Mouse (Mus musculus) large intestine, adult 2 months (tissue): ENCODE measurements around the gene Cdc25a. TPM values are rescaled to one million over a fixed set of nuclear protein-coding genes. Genes with fewer than 3 reads are reported as not detected.
A peak's percentile ranks its signal among the peaks of the same experiment; 100 is the strongest.

Source experiments
- DNase-seq: peaks from one replicate; pipeline ENCODE4 v3.0.0-alpha.2; 2012; ENCODE audit warnings: low read depth, low spot score
- WGBS: fragments of 180-500 bp; shearing (Covaris S2); methylation state at CpG from one replicate; pipeline ENCODE4 v1.1.7; 2018; 5-methylcytosine and 5-hydroxymethylcytosine counted together
- polyA plus RNA-seq: library from polyadenylated mRNA; depleted of rRNA; stranded (reverse); fragments of >200 nt; gene quantifications from 2 replicates; pipeline ENCODE4 v1.2.3, GENCODE M21; 2012; rRNA removed

Gene Cdc25a
- polyA plus RNA-seq: 13.8 and 18.0 TPM in 2 replicates

DNA sequence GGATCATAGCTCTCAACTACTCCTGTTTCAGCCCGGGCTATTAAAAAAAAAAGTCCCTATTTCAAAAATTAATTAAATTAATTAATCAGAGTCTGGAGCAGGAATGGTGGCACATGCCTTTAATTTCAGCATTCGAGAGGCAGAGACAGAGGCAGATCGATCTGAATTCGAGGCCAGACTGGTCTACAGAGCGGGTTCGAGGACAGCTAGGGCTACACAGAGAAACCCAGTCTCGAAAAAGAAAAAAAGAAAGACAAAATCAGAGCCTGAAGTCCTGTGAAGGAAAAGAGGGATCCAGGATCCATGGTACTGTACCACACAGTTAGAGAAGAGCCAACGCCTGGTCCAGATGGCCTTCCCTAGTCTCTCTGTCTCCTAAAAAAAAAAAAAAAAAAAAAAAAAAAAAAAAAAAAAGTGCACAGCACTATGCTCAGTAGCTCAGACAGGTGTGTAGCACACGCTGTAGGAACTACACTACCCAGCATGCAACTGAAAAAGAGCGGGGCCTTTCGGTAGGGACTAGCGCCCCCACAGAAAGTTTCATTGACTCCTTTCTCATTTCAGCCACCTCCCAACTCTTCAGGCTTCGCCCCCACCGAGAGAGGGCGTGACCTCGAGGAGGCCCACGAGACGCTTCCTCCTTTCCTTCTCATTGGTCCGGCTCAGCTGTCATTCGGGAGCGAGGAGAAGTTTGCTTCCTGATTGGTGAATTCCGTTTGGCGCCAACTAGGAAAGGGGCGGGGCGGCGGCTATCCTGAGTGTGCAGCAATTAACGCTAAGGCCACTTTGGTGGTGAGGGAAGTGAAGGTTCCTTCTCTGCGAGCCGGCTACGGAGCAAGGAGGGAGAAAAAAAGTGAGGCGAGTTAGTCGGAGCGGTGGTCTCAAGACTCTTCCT lies at the start of gene Cdc25a:
Gene Cdc25a, plus strand, starts transcription at position 783 of the 895 bp plus-strand sequence.
- whole genome bisulfite sequencing: 7% methylated on average over 33 of the region's 33 CpGs
- peak; percentile 100 for DNase-seq

- DNase-seq: no peak
- 56% methylated on average over 4 of the region's 4 CpGs for WGBS
Measured at GRCm38 (mm10) chr9:109825739-109826138, 49.6 kb upstream of the Cdc25a start.

DNA sequence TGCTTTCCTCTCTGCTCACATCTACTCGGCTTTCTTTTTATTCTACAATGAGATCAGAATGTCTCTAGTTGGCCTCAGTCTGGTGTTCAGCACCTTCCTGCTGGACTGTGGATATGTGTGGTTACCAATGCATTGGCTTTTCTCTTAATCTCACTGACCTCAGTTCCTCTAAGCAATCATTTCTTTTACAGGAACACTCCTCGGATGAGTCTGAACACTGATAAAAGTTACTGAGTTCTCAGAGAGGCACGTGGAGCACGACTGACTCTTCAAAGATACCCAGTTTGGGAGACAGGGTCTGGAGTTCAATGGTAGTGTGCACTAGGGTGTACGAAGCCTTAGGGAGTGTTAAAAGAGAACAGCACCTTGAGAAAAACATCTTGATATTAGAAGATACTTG lies 49.2 kb upstream of the Cdc25a start:
- DNase-seq: no peak
- WGBS: 70% methylated on average over 5 of the region's 5 CpGs

DNA sequence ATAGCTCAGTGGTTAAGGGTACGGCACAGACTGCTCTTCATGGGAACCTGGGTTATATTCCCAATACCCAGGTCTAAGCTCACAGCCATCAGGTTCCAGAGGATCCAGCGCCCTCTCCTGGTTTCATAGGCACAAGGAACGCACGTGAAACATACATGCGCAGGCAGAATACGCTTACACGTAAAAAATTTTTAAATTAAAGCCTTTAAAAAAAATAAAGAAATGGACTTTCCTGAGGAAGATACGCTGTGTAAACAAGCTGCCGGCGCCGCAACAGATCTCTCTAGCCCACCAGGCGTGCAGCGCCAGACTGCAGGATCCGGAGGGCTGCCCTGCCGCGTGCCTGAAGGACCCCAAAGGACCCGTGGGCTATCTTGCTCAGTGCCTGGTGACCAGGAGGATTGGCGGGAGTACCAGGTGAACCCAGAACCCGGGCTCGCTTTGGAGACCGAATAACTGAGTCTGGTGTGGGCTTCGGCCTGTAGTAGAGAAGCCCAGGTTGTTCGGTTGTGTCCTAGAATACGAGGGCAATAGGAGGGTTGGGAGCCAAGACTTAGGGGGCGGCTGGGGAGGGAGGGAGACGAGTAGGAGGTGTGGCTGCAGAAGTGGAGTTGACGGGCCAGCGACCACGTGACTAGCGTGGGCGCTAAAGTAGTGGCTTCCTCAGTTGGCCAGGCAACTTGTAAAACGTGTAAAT lies 42.8 kb upstream of the Cdc25a start, which contains the start of gene Nme6:
Gene Nme6, plus strand, starts transcription at position 359 of the 697 bp plus-strand sequence.
- under 1% methylated on average over 32 of the region's 32 CpGs for WGBS
- DNase-seq: peak; percentile 69

DNA sequence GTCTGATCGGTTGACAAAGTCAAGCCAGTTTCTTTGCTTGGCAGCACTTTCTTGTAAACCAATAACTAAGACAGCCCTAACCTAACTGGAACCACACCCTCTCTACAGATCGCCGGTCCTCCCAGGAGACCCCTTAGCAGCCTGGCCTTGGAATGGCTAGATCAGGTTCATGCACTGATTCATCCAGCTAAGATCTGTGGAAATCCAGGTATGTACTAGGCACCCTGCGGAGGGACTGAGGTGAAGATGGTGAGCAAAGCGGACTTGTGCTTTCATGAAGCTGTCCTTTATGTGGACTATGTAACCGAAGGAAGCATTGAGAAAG lies 42.3 kb upstream of the Cdc25a start:
- no peak for DNase-seq
- 2% methylated on average over 6 of the region's 6 CpGs for WGBS

DNA sequence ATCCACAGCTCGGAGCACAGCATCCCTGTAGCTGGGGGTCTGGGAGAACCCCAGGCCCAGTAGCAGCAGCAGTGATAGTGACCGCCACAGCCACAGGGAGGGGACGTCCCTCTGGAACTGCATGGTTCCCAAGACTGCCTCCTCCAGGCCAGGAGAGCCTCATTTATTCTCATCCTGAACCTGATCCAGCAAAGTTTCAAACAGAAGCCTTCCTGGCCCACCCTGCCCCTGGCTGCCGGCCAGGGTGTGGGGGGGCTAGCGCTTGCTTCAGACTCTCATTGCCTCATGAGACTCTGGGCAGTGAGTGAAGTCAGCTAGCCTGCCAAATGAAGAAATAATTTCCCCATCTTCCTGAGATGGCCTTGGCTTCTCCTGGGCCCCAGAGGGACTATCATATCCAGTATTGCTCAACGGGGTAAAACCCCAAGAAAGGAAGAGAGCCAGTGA lies 26.0 kb upstream of the Cdc25a start, which contains the start of gene Camp:
Gene Camp, minus strand, starts transcription at position 306 of the 447 bp plus-strand sequence.
- 48% methylated on average over 6 of the region's 6 CpGs for WGBS
- no peak for DNase-seq

- 78% methylated on average over 5 of the region's 5 CpGs for WGBS
- DNase-seq: no peak
Measured at GRCm38 (mm10) chr9:109850099-109850498, 25.3 kb upstream of the Cdc25a start.

DNA sequence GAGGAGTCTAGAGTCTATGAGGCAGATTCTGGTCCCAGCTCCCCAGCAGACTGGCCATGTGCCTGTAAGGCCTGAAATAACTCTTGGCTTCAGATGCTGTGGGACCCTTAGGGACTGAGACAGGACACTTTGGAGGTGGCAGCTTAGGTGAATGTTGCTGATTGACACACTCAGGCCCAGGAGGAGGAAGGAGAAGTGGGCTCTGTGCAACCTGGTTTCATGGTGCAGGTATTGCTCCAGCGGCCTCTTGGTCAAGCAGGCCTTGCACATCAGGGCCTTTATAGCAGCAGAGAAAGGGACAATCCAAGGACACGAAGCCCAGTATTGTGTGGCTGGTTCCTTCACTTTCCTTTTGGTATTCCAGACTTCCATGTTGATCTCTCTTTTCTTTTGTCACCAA lies 21.0 kb upstream of the Cdc25a start:
- DNase-seq: no peak
- 86% methylated on average over 2 of the region's 2 CpGs for WGBS

DNA sequence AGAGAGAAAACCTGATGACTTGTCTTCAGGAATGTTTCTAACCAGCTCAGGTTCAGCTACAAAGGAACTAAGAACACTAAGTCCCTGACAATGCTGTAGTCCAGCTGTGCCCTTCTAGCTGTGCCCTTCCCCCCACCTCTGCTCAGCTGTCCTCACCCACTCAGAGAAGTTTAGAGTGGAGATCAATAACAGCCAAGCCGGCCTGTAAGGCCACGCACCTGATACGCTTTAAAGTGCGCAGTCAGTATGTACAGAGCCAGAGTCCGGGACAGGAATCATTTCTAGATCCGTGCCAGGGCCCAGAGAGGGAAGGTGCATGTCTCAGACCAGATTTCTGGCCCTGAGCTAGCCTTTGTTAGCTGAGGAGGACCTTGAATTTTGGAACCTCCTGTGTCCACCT lies 19.4 kb upstream of the Cdc25a start:
- WGBS: 83% methylated on average over 6 of the region's 6 CpGs
- no peak for DNase-seq

DNA sequence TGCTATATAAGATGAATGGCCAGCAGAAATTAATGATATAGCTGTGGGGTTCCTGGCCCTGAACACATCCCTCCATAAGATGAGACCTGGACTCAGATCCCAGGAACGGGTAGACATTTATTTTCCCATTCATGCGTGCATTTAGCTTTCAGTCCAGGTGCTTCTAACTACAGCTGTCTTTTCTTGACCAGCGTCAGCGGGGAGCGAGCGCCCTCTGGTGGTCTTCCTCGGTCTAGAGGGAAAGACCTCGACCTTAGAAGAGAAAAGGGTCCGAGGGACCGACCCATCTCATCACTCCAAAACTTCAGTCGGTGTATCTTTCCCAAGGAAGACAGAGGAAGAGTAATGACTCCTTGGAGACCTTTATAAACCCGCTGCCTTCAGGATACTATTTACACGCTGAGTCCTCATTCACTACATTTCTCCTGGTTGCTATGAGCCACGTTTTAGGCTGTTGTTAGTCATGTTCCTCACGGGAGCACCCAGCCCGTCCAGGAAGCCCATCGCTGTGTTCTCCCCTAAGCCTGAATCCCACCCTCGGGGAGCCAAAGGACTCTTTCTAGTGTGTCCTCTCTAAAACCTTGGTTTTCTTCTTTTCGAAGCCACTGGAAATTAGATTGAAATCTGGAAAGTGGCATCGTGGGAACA lies 12.9 kb upstream of the Cdc25a start:
- no peak for DNase-seq
- WGBS: 9% methylated on average over 20 of the region's 20 CpGs

- DNase-seq: no peak
- WGBS: 29% methylated on average over 3 of the region's 3 CpGs
Measured at GRCm38 (mm10) chr9:109863085-109863484, 12.3 kb upstream of the Cdc25a start.

GRCm38 (mm10) chr9:109866218-109866617 lies 9.2 kb upstream of the Cdc25a start:
- 51% methylated on average over 2 of the region's 2 CpGs for WGBS
- no peak for DNase-seq

DNA sequence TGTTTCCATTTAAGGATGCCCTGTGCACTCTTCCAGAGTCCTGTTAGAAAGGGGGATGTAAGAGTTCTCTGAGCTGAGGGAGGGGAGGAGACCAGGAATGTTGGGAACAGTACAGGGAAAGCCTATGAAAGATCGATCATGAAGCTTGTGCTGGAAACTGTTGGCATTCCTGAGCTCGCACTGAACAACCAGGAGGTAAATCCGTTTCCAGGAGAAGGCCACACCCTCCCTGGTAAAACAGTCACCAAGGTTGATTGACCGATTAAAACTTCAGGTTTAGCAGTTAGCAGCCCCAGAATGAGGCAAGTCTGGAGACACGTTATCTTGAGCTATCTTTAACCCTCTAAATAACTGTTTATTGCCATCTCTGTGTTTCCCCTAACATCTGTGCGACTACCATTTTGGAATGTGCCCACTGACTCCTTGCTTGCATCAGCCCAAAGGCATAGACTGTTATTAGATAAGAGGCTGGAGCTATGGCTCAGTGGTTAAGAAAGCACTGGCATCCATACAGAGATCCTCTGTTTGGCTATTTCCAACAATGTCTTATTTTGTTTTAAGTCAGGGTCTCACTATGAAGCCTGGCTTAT lies 4.3 kb upstream of the Cdc25a start:
- WGBS: 14% methylated on average over 6 of the region's 6 CpGs
- no peak for DNase-seq

GRCm38 (mm10) chr9:109875695-109876601 lies 569 bp downstream of the Cdc25a start:
- under 1% methylated on average over 76 of the region's 76 CpGs for WGBS
- no peak for DNase-seq

- no peak for DNase-seq
- 5% methylated on average over 3 of the region's 3 CpGs for WGBS
Measured at GRCm38 (mm10) chr9:109876756-109877155, 1.4 kb downstream of the Cdc25a start.

GRCm38 (mm10) chr9:109877666-109878065 lies 2.3 kb downstream of the Cdc25a start:
- WGBS: 62% methylated on average over 5 of the region's 5 CpGs
- no peak for DNase-seq

- peak; percentile 83 for DNase-seq
- 33% methylated on average over 1 of the region's 1 CpGs for WGBS
Measured at GRCm38 (mm10) chr9:109879305-109879704, 3.9 kb downstream of the Cdc25a start.

DNA sequence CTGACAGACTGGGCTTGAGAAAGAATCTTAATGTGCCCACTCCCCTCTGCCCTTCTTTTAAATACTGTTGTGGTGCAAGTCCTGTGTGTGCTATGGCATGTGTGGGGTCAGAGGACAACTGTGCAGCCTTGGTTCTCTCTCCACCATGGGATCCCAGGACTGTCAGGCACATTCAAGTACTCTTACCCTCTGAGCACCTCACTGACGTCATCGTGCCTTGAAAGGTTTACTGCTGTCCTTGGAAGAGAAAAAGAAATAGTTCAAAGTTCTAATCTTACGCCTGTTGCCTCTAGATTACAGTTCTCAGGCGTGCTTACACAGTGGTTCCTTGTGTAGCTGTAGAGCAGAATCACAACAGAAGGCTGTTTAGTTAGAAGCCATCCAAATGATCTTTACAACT lies 10.9 kb downstream of the Cdc25a start:
- WGBS: 26% methylated on average over 4 of the region's 4 CpGs

DNA sequence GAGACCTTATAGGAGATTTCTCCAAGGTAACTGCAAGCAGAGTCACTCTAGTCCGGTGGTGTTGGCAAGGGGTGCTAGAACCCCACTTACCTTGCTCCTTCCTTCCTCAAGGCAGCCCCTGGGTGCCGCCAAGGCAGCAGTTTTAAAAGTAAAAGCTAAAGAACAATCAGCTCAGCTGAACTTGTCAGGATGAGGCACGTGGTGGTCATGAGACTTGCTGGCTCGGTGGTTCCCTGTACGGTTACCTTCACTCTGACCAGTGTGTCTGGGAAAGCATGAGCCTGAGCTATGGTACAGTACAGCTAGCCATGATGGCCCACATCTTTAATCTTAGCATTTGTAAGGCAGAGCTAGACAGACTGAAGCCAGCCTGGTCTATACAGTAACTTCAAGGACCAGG lies 11.9 kb downstream of the Cdc25a start:
- WGBS: 89% methylated on average over 5 of the region's 5 CpGs
- no peak for DNase-seq

More for the DNA sequence above, 10.9 kb downstream of the Cdc25a start:
- DNase-seq: no peak
